Mouse (Mus musculus) A20 (cell line): ENCODE measurements around the gene Inha.

Source experiments
- DNase-seq: peaks from one replicate; pipeline ENCODE4 v3.0.0-alpha.2; 2011; ENCODE audit warnings: low read depth, low spot score

The Inha gene

GRCm38 (mm10) chr1:75521321-75522031 lies 14.6 kb downstream of the Inha start, which contains the start of gene Stk11ip:
Gene Stk11ip (plus strand): TSS chr1:75521529.
- peak; percentile 96 for DNase-seq

DNA sequence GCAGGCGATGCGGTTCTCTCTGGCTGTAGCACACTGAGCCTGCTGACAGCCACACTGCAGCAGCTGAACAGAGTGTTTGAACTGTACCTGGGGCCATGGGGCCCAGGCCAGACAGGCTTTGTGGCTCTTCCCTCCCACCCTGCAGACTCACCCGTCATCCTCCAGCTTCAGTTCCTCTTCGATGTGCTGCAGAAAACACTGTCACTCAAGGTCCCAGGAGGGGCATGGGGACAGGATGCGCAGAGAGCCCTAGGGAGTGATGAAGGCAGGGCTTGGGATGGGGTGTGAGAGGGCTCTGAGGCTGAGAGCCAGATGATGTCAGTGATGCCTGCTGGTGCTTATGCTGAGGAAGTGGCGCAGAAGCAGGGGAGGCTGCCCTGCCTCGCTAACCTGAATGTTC lies 17.8 kb downstream of the Inha start:
- DNase-seq = peak; percentile 65

DNA sequence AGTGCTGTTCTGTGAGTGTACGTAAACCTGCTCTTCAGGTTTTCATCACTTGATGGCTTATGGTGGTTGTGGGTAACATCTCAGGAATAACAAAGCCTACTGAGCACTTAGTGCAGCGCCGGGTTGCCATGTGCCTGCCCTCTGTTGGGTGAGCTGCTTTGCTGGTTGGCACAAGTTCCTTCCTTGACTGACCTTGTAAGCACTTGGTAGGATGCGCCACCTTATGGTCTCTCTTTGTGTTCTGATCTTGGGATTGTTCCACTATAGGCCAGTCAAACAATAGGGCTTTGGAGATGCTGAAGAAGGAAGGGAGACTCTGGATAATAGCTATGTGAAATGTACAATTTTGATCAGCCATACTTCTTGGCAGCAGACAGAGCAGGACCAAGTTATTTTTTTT lies 23.7 kb downstream of the Inha start:
- no peak for DNase-seq

GRCm38 (mm10) chr1:75532280-75533172 lies 25.6 kb downstream of the Inha start:
- DNase-seq = peak; percentile 75

DNA sequence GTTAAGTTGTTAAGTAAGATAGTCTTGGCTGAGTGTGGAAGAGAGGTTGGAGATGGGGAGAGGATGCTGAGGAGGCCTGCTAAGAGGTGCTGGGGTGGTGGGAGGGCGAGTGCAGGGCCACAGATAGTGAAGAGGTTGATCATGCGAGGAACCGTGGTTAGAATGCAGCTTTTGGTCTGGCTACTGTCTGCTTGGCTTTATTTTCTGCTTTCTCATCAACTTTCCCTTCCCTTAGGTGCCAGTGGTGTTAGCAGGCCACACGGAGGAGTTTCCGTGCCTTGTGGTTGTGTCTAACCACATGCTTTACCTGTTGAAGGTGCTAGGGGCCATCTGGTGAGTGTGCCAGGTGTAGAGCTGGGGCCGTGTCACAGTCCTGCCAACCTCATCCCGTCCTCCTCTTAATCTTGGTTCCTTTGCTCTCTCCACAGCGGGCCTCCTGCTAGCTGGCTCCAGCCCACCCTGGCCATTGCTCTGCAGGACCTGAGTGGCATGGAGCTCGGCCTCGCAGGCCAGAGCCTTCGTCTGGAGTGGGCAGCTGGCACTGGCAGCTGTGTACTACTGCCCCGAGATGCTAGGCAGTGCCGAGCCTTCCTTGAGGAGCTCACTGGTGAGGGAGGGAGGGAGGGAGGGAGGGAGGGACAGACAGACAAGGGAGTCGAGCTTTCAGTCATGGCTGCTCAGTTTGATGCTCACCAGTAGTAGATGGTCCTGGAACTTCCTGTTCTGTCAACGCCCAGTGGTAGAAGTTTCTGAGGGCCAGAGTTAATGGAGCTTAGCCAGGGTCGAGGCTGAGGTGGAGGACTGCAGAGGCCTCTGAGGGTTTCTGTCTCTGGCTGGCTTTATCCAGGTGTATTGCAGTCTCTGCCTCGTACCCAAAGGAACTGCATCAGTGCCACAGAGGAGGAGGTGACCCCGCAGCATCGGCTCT lies 26.7 kb downstream of the Inha start:
- peak; percentile 63 for DNase-seq

- DNase-seq = no peak
Measured at GRCm38 (mm10) chr1:75537587-75537986, 30.7 kb downstream of the Inha start.

DNA sequence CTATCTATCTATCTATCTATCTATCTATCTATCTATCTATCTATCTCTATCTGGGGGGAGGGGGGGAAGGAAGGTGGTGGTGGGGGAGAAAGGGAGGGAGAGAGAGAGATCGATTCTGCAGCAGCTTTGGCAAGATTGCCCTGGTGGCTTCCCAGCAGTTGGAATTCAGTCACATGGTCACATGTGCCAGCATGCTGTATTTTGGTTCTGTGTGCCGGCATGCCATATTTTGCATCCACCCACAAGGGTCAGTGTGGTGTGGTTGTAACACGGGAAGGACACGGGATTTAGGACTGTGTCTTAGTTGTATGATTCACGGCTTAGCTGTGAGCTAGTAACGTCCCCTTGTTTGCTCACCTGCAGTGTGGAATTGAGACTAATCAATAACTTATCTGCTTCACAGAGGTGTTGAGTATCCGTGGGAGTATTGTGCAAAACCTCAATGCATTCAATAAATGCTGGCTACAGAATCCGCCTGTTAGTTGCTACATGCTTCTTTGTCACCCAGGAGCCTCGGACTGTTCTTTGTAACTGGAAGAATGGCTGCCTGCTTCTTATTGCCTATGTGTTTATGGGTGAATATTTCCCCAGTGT lies 31.8 kb downstream of the Inha start:
- DNase-seq = no peak

DNA sequence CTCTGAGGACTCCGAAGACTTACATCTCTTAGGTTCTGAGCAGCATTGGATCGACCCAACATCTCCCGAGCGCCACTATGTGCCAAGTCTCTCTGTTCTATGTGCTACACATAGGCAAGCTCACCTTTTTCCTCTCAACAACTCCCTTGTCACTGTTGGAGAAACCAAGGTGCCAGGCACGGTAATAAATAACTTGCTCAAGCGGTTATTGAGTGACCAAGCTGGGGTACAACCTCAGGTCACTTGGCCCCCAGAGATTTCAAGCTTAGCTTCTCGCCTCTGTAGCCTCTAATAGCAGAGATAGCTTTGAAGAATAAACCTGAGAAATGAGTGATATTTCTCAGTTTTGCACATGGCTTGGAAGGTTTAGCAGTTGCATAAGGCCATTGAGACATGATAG lies 34.6 kb downstream of the Inha start:
- DNase-seq = no peak

DNA sequence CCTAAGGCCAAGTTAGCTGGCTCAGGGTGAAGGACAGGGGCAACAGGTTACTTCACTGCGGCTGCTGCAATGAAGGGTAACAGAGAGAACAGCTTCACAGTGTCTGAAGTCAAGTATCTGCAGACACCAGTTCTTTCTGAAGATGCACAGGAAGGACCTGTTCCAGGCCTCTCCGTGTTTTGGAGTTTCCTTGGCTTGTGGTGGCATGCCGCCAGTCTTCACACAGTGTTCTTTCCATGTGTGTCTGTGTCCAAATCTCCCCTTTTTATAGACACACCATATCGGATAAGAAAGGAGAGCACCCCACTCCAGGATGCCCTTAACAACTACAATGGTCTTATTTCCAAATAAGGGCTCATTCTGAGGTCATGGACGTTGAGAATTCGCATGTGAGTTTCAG lies 37.5 kb downstream of the Inha start:
- DNase-seq = no peak

GRCm38 (mm10) chr1:75545965-75546956 lies 39.4 kb downstream of the Inha start, which contains the start of gene Slc4a3:
Gene Slc4a3 (plus strand): TSS chr1:75546266.
- DNase-seq = peak; percentile 89

- no peak for DNase-seq
Measured at GRCm38 (mm10) chr1:75547351-75547750, 40.5 kb downstream of the Inha start.

GRCm38 (mm10) chr1:75548083-75548482 lies 41.2 kb downstream of the Inha start:
- DNase-seq = no peak

DNA sequence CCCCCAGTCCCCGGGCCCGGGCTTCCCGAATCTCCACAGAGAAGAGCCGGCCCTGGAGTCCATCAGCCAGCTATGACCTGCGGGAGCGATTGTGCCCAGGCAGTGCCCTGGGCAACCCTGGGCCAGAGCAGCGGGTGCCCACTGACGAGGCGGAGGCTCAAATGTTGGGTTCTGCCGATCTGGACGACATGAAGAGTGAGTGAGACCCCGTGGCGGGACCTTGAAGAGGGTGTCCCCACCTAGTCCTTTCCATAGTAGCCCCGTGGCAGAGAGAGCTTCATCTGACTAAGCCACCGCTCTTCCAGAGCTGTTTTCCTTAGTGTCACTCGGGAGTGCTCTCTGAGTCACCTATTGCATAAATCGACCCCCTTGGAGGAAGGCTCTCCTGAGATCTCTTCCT lies 42.0 kb downstream of the Inha start:
- DNase-seq = no peak

DNA sequence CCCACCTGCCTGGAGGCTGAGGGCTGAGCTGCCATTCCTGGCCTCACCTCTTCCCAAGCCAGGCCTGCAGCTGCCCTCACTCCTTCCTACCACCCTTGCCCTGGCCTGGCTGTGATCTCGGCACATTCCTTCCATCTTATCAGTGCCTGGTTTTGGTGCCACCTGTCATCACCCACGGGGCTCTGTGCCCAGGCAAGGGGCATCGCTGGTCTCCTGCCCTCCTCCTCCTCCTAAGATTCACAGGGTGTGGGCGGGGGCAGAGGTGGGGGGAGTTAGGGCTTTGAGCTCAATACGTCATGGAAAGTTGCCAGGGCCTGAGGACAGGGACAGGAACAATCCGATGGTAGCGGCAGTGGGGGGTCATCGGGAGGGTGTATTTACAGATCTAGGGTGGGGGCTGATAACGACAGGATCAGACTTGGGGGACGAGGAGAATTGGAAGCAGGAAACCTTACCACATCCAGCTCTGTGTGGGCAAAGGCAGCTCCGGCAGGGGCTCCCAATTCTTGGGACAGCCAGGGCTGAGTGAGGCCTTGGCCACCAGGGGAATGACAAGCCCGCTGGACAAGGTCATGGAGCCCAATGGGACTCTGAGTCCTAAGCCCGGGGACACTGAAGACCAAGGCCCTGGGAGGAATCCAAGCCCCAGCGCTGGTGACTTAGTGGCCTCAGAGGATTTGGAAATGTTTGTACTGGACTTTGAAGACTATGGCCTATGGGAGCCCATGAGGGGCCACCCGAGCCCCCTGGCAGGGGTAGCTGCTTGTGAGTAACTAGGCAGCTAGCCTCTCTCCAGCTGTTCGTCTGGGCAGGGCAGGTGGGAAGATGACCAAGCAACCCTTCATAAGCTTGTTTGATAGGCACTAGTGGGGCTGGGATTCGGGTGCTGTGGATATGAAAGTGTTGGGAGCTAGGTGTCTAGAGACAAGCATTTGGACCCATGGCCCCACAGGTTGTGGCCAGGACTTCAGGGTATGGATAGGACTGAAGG lies 42.7 kb downstream of the Inha start:
- DNase-seq = no peak

DNA sequence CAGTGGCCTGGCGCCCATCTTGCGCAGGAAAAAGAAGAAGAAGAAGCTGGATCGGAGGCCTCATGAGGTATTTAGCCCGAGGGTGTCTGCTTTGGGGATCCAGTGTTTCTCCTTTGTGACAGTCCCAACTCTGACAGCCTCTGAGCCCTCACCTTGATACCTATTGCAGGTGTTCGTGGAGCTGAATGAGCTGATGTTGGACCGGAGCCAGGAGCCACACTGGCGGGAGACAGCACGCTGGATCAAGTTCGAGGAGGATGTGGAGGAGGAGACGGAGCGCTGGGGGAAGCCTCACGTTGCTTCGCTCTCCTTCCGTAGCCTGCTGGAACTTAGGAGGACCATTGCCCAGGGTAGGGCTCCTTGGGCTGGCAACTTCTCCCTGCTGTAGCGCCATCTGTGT lies 43.7 kb downstream of the Inha start:
- DNase-seq = no peak

GRCm38 (mm10) chr1:75555680-75556079 lies 48.8 kb downstream of the Inha start:
- no peak for DNase-seq

- no peak for DNase-seq
Measured at GRCm38 (mm10) chr1:75556143-75556781, 49.4 kb downstream of the Inha start.

GRCm38 (mm10) chr1:75557041-75557440 lies 50.2 kb downstream of the Inha start:
- no peak for DNase-seq
